8 mouse cellular contexts compared by ENCODE assay signal in the genomic region with DNA sequence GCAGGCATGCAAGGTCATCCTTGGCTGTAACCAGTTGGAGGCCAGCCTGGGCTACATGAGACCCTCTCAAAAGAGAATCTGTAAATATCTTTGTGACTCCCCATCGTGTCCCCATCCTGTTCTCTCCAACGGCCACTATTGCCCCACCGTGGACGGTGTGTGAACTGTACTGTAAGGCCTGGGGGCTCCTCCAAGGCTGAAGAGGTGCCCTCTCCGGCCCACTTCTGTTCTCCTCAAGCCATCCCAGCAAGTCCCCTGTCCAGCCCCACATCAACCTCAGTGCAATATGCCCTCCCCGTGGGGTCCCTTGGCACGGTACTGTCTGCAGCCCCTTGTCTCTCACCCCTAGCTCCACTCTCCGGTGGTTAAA. TPM values are rescaled to one million over a fixed set of nuclear protein-coding genes. Genes with fewer than 3 reads are reported as not detected.
DNase-seq lines count a peak whose midpoint lies in the region; ATAC-seq and TF ChIP-seq lines count a peak whose summit lies in the region.

No protein-coding gene starts in this region.

- H3K27ac ChIP-seq in heart, adult 2 months: peak overlapping the region; percentile 99
- peak overlapping the region; percentile 95 for H3K27ac ChIP-seq in embryonic facial prominence, embryonic 10.5 days (replicated peaks)
- peak overlapping the region; percentile 93 for H3K27ac ChIP-seq in hindbrain, embryonic 16.5 days (ENCODE audit: low read depth, low read length)
- H3K27ac ChIP-seq in midbrain, embryonic 16.5 days (ENCODE audit: low read length): peak overlapping the region; percentile 88

- H3K4me1 ChIP-seq in heart, adult 2 months (ENCODE audit: control insufficient read depth, insufficient read depth, low read length): peaks cover 6% of the 10 kb centered on the region
- H3K4me1 ChIP-seq in embryonic facial prominence, embryonic 10.5 days: peaks cover 55% of the 10 kb centered on the region
- peaks cover 22% of the 10 kb centered on the region for H3K4me1 ChIP-seq in hindbrain, embryonic 16.5 days (ENCODE audit: control insufficient read depth, insufficient read depth, low read depth, low read length)
- H3K4me1 ChIP-seq in midbrain, embryonic 16.5 days (ENCODE audit: control insufficient read depth, insufficient read depth, low read length): peaks cover 21% of the 10 kb centered on the region

- H3K4me2 ChIP-seq in hindbrain, embryonic 16.5 days (ENCODE audit: low read length): peak overlapping the region; percentile 65
- peak overlapping the region; percentile 68 for H3K4me2 ChIP-seq in midbrain, embryonic 16.5 days (ENCODE audit: low read length)

- no peak for ATAC-seq in hindbrain, embryonic 16.5 days
- ATAC-seq in midbrain, embryonic 16.5 days: no peak
- no peak for ATAC-seq in activated CD4-positive, CD25-positive, alpha-beta regulatory T cell, adult 4 months
- no peak for ATAC-seq in frontal cortex, adult (ENCODE audit: low TSS enrichment)

- H3K9me3 ChIP-seq in embryonic facial prominence, embryonic 10.5 days: no peaks in the 10 kb centered on the region
- H3K9me3 ChIP-seq in hindbrain, embryonic 16.5 days (ENCODE audit: control insufficient read depth, low read length): no peaks in the 10 kb centered on the region
- H3K9me3 ChIP-seq in midbrain, embryonic 16.5 days (replicated peaks; ENCODE audit: control insufficient read depth, low read length, poor library complexity, severe bottlenecking): no peaks in the 10 kb centered on the region

- H3ac ChIP-seq in C2C12 (ENCODE audit: control insufficient read depth, insufficient read length, low read depth): peak overlapping the region; percentile 77

- no peaks in the 10 kb centered on the region for H3K27me3 ChIP-seq in heart, adult 2 months (ENCODE audit: control insufficient read depth, insufficient read depth, low read length)
- H3K27me3 ChIP-seq in C2C12 (ENCODE audit: control insufficient read depth, insufficient read depth, insufficient read length): no peaks in the 10 kb centered on the region
- 0 out of 2 replicates have a peak, but pooled peaks cover 6% of the 10 kb centered on the region for H3K27me3 ChIP-seq in embryonic facial prominence, embryonic 10.5 days (replicated peaks; ENCODE audit: low read depth, poor library complexity, severe bottlenecking)
- H3K27me3 ChIP-seq in hindbrain, embryonic 16.5 days (replicated peaks; ENCODE audit: control insufficient read depth, insufficient read depth, low read length): no peaks in the 10 kb centered on the region
- H3K27me3 ChIP-seq in midbrain, embryonic 16.5 days (ENCODE audit: control insufficient read depth, insufficient read depth, low read depth, low read length): no peaks in the 10 kb centered on the region

- TF ChIP-seq POLR2A in heart, adult 2 months (IDR thresholded peaks at IDR 0.05; ENCODE audit: insufficient read depth, low read depth, low read length): no peak

- peak in 1 of 2 experiments; percentile 40 for DNase-seq in heart, adult 2 months
- no peak for DNase-seq in heart, adult 9 months (ENCODE audit: low spot score in 2 of 2)
- DNase-seq in embryonic facial prominence, embryonic 10.5 days (ENCODE audit: low spot score): peak; percentile 31

- H3K79me3 ChIP-seq in C2C12 (ENCODE audit: low read depth): peaks cover 18% of the 10 kb centered on the region

- peak; percentile 49 for TF ChIP-seq CTCF in heart, adult 2 months (IDR thresholded peaks at IDR 0.05)
- TF ChIP-seq CTCF in C2C12 (IDR thresholded peaks at IDR 0.05; ENCODE audit: control insufficient read depth, insufficient read depth, insufficient read length): no peak

- TF ChIP-seq EP300 in heart, adult 2 months (IDR thresholded peaks at IDR 0.05; ENCODE audit: insufficient read depth, low read depth, low read length): no peak

- no peak overlapping the region for H3K4me3 ChIP-seq in heart, adult 2 months
- H3K4me3 ChIP-seq in C2C12 (ENCODE audit: insufficient read depth, poor library complexity, severe bottlenecking): peak overlapping the region; percentile 99
- H3K4me3 ChIP-seq in embryonic facial prominence, embryonic 10.5 days: peak overlapping the region; percentile 87
- peak overlapping the region; percentile 94 for H3K4me3 ChIP-seq in hindbrain, embryonic 16.5 days (ENCODE audit: low read length)
- peak overlapping the region; percentile 78; the same call in 1 of the 2 replicates for H3K4me3 ChIP-seq in midbrain, embryonic 16.5 days (ENCODE audit: low read depth, low read length)

- no peaks in the 10 kb centered on the region; the same call in 1 of the 2 replicates for H3K36me3 ChIP-seq in heart, adult 2 months (ENCODE audit: control insufficient read depth, insufficient read depth, low read length)
- peaks cover 46% of the 10 kb centered on the region for H3K36me3 ChIP-seq in C2C12 (ENCODE audit: control insufficient read depth, insufficient read depth)
- peaks cover 69% of the 10 kb centered on the region for H3K36me3 ChIP-seq in embryonic facial prominence, embryonic 10.5 days (replicated peaks)
- H3K36me3 ChIP-seq in hindbrain, embryonic 16.5 days (ENCODE audit: control insufficient read depth, insufficient read depth, low read length): peaks cover 48% of the 10 kb centered on the region
- peaks cover 38% of the 10 kb centered on the region for H3K36me3 ChIP-seq in midbrain, embryonic 16.5 days (ENCODE audit: control insufficient read depth, insufficient read depth, low read length)

- no peaks in the 10 kb centered on the region; the same call in 1 of the 2 replicates for H3K79me2 ChIP-seq in heart, adult 2 months (replicated peaks; ENCODE audit: control insufficient read depth, insufficient read depth, low read length)
- peaks cover 30% of the 10 kb centered on the region for H3K79me2 ChIP-seq in C2C12 (ENCODE audit: control insufficient read depth, insufficient read depth)

- 41% methylated on average over 8 of the region's 8 CpGs for WGBS in heart, adult 2 months
- WGBS in embryonic facial prominence, embryonic 10.5 days: 39% methylated on average over 8 of the region's 8 CpGs
- 38% methylated on average over 8 of the region's 8 CpGs for WGBS in hindbrain, embryonic 16.5 days
- WGBS in midbrain, embryonic 16.5 days: 46% methylated on average over 8 of the region's 8 CpGs

- intact Hi-C loops in heart, adult 2 months (cut with DNase I): loop anchor here (2.0 kb wide), 1 partner anchor 27 kb away; a partner anchor contains a TSS

- H3K9ac ChIP-seq in heart, adult 2 months (ENCODE audit: low read depth, low read length): peak overlapping the region; percentile 75
- H3K9ac ChIP-seq in hindbrain, embryonic 16.5 days (ENCODE audit: low read depth, low read length): peak overlapping the region; percentile 51; the same call in 1 of the 2 replicates
- peak overlapping the region; percentile 59 for H3K9ac ChIP-seq in midbrain, embryonic 16.5 days (ENCODE audit: low read depth, low read length)

TF ChIP-seq in C2C12, 6 proteins besides CTCF, POLR2A, EP300 and RAD21 (continues in another document):
- TF ChIP-seq MYOD1 (IDR thresholded peaks at IDR 0.05; ENCODE audit: control insufficient read depth, insufficient read length, low read depth): no peak

RNA-seq across cellular contexts. Expression of a gene that starts 1.6 kb away (rescaled TPM):
- 10 to 100 TPM; 16.1 to 18.0 TPM for total RNA-seq in heart, adult 2 months (2021)
- polyA plus RNA-seq in heart, adult 2 months (2012; rRNA removed): 15.4 and 18.0 TPM in 2 replicates
- 48.1 TPM for polyA plus RNA-seq in C2C12 (2012; fragmentation: generic; extraction: Trizol)
- polyA plus RNA-seq in embryonic facial prominence, embryonic 10.5 days (2016; fragmentation: Nextera tagmentation; extraction: Ambion mirVana): 52.3 and 54.3 TPM in 2 replicates
- polyA plus RNA-seq in hindbrain, embryonic 16.5 days (2015; fragmentation: Nextera tagmentation; extraction: Ambion mirVana): 26.3 and 30.6 TPM in 2 replicates
- polyA plus RNA-seq in midbrain, embryonic 16.5 days (2015; fragmentation: Nextera tagmentation; extraction: Ambion mirVana): 27.6 and 28.3 TPM in 2 replicates
- 1 to 10 TPM; 5.1 to 5.7 TPM for polyA plus RNA-seq in activated CD4-positive, CD25-positive, alpha-beta regulatory T cell, adult 4 months (2017; shearing (Covaris generic))

RNA-seq across cellular contexts. Expression of a gene that starts 9.2 kb away (rescaled TPM):
- 1 to 10 TPM; 3.8 to 4.1 TPM for total RNA-seq in heart, adult 2 months (2021)
- polyA plus RNA-seq in heart, adult 2 months (2012; rRNA removed): 7.1 and 8.7 TPM in 2 replicates
- 0.02 TPM for polyA plus RNA-seq in C2C12 (2012; fragmentation: generic; extraction: Trizol)
- 3.1 and 3.6 TPM in 2 replicates for polyA plus RNA-seq in embryonic facial prominence, embryonic 10.5 days (2016; fragmentation: Nextera tagmentation; extraction: Ambion mirVana)
- polyA plus RNA-seq in hindbrain, embryonic 16.5 days (2015; fragmentation: Nextera tagmentation; extraction: Ambion mirVana): 5.4 and 6.3 TPM in 2 replicates
- 4.8 and 5.2 TPM in 2 replicates for polyA plus RNA-seq in midbrain, embryonic 16.5 days (2015; fragmentation: Nextera tagmentation; extraction: Ambion mirVana)
- 10 to 100 TPM; 20.9 to 21.4 TPM for polyA plus RNA-seq in activated CD4-positive, CD25-positive, alpha-beta regulatory T cell, adult 4 months (2017; shearing (Covaris generic))

RNA-seq across cellular contexts. Expression of a gene that starts 23.8 kb away (rescaled TPM):
- total RNA-seq in heart, adult 2 months (2021): 1 to 10 TPM; 5.5 to 6.4 TPM
- polyA plus RNA-seq in heart, adult 2 months (2012; rRNA removed): 4.7 and 4.8 TPM in 2 replicates
- 0.08 TPM for polyA plus RNA-seq in C2C12 (2012; fragmentation: generic; extraction: Trizol)
- polyA plus RNA-seq in embryonic facial prominence, embryonic 10.5 days (2016; fragmentation: Nextera tagmentation; extraction: Ambion mirVana): not detected in 2 replicates
- not detected in 2 replicates for polyA plus RNA-seq in hindbrain, embryonic 16.5 days (2015; fragmentation: Nextera tagmentation; extraction: Ambion mirVana)
- not detected in 2 replicates for polyA plus RNA-seq in midbrain, embryonic 16.5 days (2015; fragmentation: Nextera tagmentation; extraction: Ambion mirVana)
- polyA plus RNA-seq in activated CD4-positive, CD25-positive, alpha-beta regulatory T cell, adult 4 months (2017; shearing (Covaris generic)): not detected

RNA-seq across cellular contexts. Expression of a gene that starts 26.6 kb away (rescaled TPM):
- 10 to 100 TPM; 27.0 to 28.0 TPM for total RNA-seq in heart, adult 2 months (2021)
- 37.5 and 44.2 TPM in 2 replicates for polyA plus RNA-seq in heart, adult 2 months (2012; rRNA removed)
- 33.3 TPM for polyA plus RNA-seq in C2C12 (2012; fragmentation: generic; extraction: Trizol)
- polyA plus RNA-seq in embryonic facial prominence, embryonic 10.5 days (2016; fragmentation: Nextera tagmentation; extraction: Ambion mirVana): 72.2 and 72.4 TPM in 2 replicates
- 128 and 144 TPM in 2 replicates for polyA plus RNA-seq in hindbrain, embryonic 16.5 days (2015; fragmentation: Nextera tagmentation; extraction: Ambion mirVana)
- polyA plus RNA-seq in midbrain, embryonic 16.5 days (2015; fragmentation: Nextera tagmentation; extraction: Ambion mirVana): 135 and 147 TPM in 2 replicates
- 10 to 100 TPM; 11.1 to 16.9 TPM for polyA plus RNA-seq in activated CD4-positive, CD25-positive, alpha-beta regulatory T cell, adult 4 months (2017; shearing (Covaris generic))

RNA-seq across cellular contexts. Expression of a gene that starts 27.9 kb away (rescaled TPM):
- total RNA-seq in heart, adult 2 months (2021): not detected
- 0.12 and 0.78 TPM in 2 replicates for polyA plus RNA-seq in heart, adult 2 months (2012; rRNA removed)
- polyA plus RNA-seq in C2C12 (2012; fragmentation: generic; extraction: Trizol): not detected
- 8.9 and 9.0 TPM in 2 replicates for polyA plus RNA-seq in embryonic facial prominence, embryonic 10.5 days (2016; fragmentation: Nextera tagmentation; extraction: Ambion mirVana)
- 5.3 and 6.4 TPM in 2 replicates for polyA plus RNA-seq in hindbrain, embryonic 16.5 days (2015; fragmentation: Nextera tagmentation; extraction: Ambion mirVana)
- polyA plus RNA-seq in midbrain, embryonic 16.5 days (2015; fragmentation: Nextera tagmentation; extraction: Ambion mirVana): 9.2 and 10.1 TPM in 2 replicates
- 1 to 10 TPM; 2.4 to 3.1 TPM for polyA plus RNA-seq in activated CD4-positive, CD25-positive, alpha-beta regulatory T cell, adult 4 months (2017; shearing (Covaris generic))
